Mouse (Mus musculus) embryonic facial prominence, embryonic 12.5 days (tissue): ENCODE data around the gene Catsper2. TPM values are rescaled to one million over a fixed set of nuclear protein-coding genes. Genes with fewer than 3 reads are reported as not detected.
A peak's percentile ranks its signal among the peaks of the same experiment; 100 is the strongest.

Experiments used
- ATAC-seq: fragments of 200-750 bp; cut with Nextera tagmentation; 2 replicates; pipeline ENCODE4 v1.8.0; 2017; ENCODE audit not compliant: insufficient number of reproducible peaks, insufficient read depth, low FRiP score, low TSS enrichment
- H3K27ac ChIP-seq: fragments of 300-500 bp; sonication (generic); 2 replicates; pipeline ENCODE4 v1.5.1; 2016; ENCODE audit warnings: mild to moderate bottlenecking
- H3K27me3 ChIP-seq: fragments of 300-500 bp; sonication (generic); 2 replicates; pipeline ENCODE4 v1.6.1; 2016; ENCODE audit warnings: mild to moderate bottlenecking, moderate library complexity
- H3K36me3 ChIP-seq: fragments of 300-500 bp; sonication (generic); 2 replicates; pipeline ENCODE4 v1.6.1; 2016; ENCODE audit warnings: mild to moderate bottlenecking
- H3K4me1 ChIP-seq: fragments of 300-500 bp; sonication (generic); 2 replicates; pipeline ENCODE4 v1.6.1; 2016
- H3K4me2 ChIP-seq: fragments of 300-500 bp; sonication (generic); replicated peaks from 2 replicates; pipeline ENCODE4 v1.6.1; 2016; ENCODE audit warnings: mild to moderate bottlenecking, moderate library complexity
- H3K4me3 ChIP-seq: fragments of 300-500 bp; sonication (generic); 2 replicates; pipeline ENCODE4 v1.5.1; 2016; ENCODE audit warnings: mild to moderate bottlenecking
- H3K9ac ChIP-seq: fragments of 300-500 bp; sonication (generic); 2 replicates; pipeline ENCODE4 v1.6.1; 2016; ENCODE audit warnings: mild to moderate bottlenecking, moderate library complexity
- H3K9me3 ChIP-seq: fragments of 300-500 bp; sonication (generic); 2 replicates; pipeline ENCODE4 v1.6.1; 2016; ENCODE audit warnings: mild to moderate bottlenecking, moderate library complexity
- WGBS: fragments of 180-500 bp; shearing (Covaris S2); methylation state at CpG from one replicate; pipeline ENCODE4 v1.1.7; 2016; 5-methylcytosine and 5-hydroxymethylcytosine counted together
- polyA plus RNA-seq: library from polyadenylated mRNA; unstranded; fragments of >200 nt; fragmentation: Nextera tagmentation; extraction: Ambion mirVana; gene quantifications from 2 replicates; pipeline ENCODE4 v1.2.1, GENCODE M21; 2016

Catsper2 gene
- polyA plus RNA-seq, 1 experiment from 2014 or later, result 4.2 TPM

DNA sequence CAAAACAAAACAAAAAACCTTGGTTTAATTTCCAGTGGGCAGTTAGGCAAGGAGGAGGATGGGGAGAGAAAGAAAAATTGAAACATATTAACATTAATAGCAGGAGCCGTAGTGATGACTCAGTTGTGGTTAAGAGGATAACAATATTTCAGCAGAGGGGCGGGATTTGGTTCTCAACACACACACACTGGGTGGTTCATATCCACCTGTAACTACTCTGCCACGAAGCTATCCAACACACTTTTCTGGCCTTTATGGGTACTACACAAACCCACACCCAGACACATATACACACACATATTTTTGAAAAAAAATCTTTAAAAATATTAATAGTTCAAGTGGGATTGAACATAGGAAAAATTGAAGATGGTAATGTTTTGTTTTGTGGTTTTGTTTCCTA is 33.4 kb upstream of the Catsper2 start:
- no peak overlapping the region for H3K27ac ChIP-seq
- H3K9me3 ChIP-seq, result no peaks in the 10 kb centered on the region
- peaks cover 4% of the 10 kb centered on the region; the same call in 1 of the 2 replicates for H3K27me3 ChIP-seq
- no peak overlapping the region for H3K9ac ChIP-seq
- 87% methylated on average over 3 of the region's 3 CpGs for WGBS
- H3K4me1 ChIP-seq, result peaks cover 30% of the 10 kb centered on the region
- H3K4me3 ChIP-seq, result no peak overlapping the region
- H3K4me2 ChIP-seq, result no peak overlapping the region
- 0 out of 2 replicates have a peak, but pooled peaks cover 3% of the 10 kb centered on the region for H3K36me3 ChIP-seq
- no peak for ATAC-seq

DNA sequence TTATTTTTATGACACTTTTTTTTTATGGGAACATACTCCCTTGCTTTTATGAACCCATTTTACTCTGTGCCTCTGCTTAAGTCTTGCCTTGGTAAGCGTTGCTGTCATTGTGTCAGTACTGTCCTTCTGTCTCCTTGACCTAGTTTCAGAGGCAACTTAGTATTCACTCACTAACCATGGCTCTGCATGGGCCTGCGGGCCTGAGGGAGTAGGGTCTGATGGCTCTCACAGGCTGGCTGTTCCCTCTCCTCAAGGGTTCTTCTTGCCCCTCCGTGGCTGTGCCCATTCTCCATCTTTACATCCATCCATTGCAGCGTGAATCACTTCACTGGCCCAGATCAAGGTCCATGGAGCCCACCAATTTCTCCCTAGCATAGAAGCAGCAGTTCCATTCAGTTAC is 32.9 kb upstream of the Catsper2 start:
- ATAC-seq, result no peak
- no peak overlapping the region for H3K4me3 ChIP-seq
- no peak overlapping the region for H3K4me2 ChIP-seq
- H3K9me3 ChIP-seq, result no peaks in the 10 kb centered on the region
- peaks cover 32% of the 10 kb centered on the region for H3K4me1 ChIP-seq
- H3K9ac ChIP-seq, result no peak overlapping the region
- no peak overlapping the region for H3K27ac ChIP-seq
- 0 out of 2 replicates have a peak, but pooled peaks cover 2% of the 10 kb centered on the region for H3K36me3 ChIP-seq
- WGBS, result 84% methylated on average over 4 of the region's 4 CpGs
- H3K27me3 ChIP-seq, result peaks cover 9% of the 10 kb centered on the region; the same call in 1 of the 2 replicates

DNA sequence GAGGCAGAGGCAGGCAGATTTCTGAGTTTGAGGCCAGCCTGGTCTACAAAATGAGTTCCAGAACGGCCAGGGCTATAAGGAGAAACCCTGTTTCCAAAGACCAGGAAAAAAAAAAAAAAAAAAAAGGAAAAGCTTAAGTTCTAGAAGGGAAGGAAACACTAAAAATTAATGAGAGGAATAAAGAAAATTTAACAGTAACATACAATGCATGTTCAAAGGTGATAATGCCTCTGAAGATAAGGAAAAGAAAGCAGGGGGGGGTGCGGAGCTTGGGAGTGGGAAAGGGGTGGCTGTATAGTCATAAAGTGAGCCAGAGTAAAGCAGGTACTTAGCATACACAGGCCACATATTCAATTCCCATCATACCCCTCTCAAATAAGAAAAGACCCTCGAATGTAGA is 31.5 kb upstream of the Catsper2 start:
- Histone ChIP-seq H3K9ac (no peak overlapping the region), H3K4me2 (no peak overlapping the region), H3K9me3 (no peaks in the 10 kb centered on the region), H3K27me3 (peaks cover 9% of the 10 kb centered on the region; the same call in 1 of the 2 replicates), H3K27ac (no peak overlapping the region), H3K36me3 (no peaks in the 10 kb centered on the region), H3K4me3 (no peak overlapping the region), H3K4me1 (peaks cover 20% of the 10 kb centered on the region)
- WGBS, result 85% methylated on average over 3 of the region's 3 CpGs
- no peak for ATAC-seq

DNA sequence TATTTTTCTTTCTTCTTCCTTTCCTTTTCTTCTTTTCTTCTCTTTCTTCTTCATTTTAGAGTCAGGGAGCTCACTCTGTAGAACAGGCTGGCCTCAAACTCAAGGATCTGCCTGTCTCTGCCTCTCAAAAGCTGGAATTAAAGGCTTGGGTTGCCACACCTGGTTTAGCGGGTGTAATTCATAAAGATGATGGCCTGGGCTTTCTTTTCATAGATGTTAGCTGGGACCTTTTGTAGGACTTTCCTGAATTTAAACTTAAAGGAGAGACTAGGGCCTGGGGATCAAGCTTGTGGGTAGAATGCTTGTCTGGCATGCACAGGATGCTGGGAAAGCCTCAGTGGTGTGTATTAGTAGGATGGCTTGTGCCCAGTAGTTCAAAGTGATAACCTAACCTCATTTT is 30.6 kb upstream of the Catsper2 start, which contains the start of gene Ell3:
Gene Ell3, minus strand, starts transcription at position 101 of the 400 bp plus-strand sequence.
- no peak within 1 kb of the TSS for H3K9ac ChIP-seq
- no peak within 1 kb of the TSS for H3K27ac ChIP-seq

DNA sequence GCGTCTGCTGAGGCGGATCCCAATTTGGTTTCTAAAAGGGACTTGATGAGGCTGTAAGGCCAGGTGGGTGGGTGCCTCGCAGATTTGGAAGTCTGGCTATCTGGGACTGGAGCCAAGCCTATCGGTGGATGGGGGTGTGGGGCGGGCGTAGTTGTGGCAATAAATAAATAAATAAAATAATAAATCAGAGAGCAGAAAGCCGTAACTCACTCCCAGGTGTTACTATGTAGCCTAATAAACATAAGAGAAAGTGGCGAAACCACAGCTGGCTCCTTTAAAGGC is 29.4 kb upstream of the Catsper2 start:
- 19% methylated on average over 8 of the region's 8 CpGs for WGBS
- Histone ChIP-seq H3K9ac (0 out of 2 replicates have a peak overlapping the region, but pooled peaks have one; percentile 51), H3K4me2 (peak overlapping the region; percentile 86), H3K36me3 (peaks cover 19% of the 10 kb centered on the region), H3K27me3 (peaks cover 9% of the 10 kb centered on the region; the same call in 1 of the 2 replicates), H3K4me1 (peaks cover 17% of the 10 kb centered on the region), H3K4me3 (peak overlapping the region; percentile 46), H3K9me3 (no peaks in the 10 kb centered on the region), H3K27ac (no peak overlapping the region)
- ATAC-seq, result no peak

More for the DNA sequence above, 30.6 kb upstream of the Catsper2 start, which contains the start of gene Ell3:
- H3K4me2 ChIP-seq, result peak within 1 kb of the TSS; percentile 86
- H3K4me3 ChIP-seq, result no peak within 1 kb of the TSS
- peaks cover 19% of the 10 kb centered on the region for H3K4me1 ChIP-seq
- no peak for ATAC-seq
- peaks cover 9% of the 10 kb centered on the region; the same call in 1 of the 2 replicates for H3K27me3 ChIP-seq
- no peaks in the 10 kb centered on the region for H3K9me3 ChIP-seq
- H3K36me3 ChIP-seq, result peaks cover 7% of the 10 kb centered on the region
- WGBS, result 90% methylated on average over 1 of the region's 1 CpGs

DNA sequence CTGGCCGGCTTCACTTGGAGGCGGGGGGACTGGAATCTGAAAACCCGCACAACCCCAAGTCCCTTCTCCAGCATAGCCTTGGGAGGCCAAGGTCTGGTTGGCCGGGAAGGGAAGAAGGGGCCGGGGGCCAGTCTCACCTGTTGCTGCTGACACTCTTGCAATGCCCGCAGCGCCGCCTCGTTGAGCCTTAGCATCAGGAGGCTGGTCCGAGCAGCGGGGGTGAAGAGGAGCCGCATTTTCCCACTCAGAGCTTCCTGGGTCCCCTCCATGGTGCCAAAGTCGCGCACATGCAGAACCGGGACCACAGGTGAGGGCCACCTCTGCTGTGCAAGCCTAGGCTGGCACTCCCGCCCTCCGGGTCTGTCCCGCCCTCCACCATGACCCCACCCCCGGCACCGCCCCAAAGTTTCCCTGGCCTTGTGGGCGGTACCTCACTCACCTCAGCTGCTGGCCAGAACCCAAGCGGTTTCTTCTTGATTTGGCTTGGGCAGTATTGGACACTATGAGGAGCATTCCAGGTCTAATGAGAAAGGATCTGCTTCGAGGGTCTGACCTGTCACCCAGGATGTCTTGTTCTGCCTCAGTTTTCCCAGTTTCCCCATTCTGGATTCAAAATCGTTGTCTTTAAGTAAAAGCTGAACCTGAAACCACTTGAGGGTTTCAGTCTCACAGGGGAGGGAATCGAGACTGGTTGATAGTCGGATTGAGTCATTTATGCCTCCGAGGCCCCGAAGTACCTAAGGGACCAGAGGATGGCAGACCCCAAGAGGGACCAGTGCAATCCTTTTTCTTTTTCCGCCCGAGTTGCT is 28.9 kb upstream of the Catsper2 start:
- Histone ChIP-seq H3K36me3 (peaks cover 24% of the 10 kb centered on the region), H3K27me3 (peaks cover 9% of the 10 kb centered on the region; the same call in 1 of the 2 replicates), H3K4me1 (peaks cover 15% of the 10 kb centered on the region), H3K4me3 (peak overlapping the region; percentile 46), H3K9ac (peak overlapping the region; percentile 51), H3K27ac (no peak overlapping the region), H3K4me2 (peak overlapping the region; percentile 86), H3K9me3 (no peaks in the 10 kb centered on the region)
- WGBS, result 2% methylated on average over 30 of the region's 30 CpGs
- ATAC-seq, result peak; percentile 57; the same call in 1 of the 2 replicates

DNA sequence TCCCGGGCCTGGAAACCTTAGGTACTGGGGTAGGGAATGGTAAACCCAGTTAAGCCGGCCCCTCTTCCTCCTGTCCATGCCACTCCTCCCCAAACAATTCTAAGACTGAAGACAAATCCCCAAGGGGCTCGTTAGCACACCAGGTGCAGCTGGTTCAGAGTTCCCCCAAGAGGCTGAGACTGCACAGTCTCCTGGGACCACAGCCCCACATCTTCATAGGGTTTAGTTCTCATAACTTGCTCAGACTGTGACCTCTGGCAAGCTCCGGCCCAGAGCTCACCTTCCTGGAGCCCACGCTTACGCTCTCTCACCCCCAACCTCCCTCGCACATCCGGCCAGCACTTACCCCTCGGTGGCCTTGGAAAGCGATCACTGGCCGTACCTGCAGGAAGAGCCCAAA is 28.2 kb upstream of the Catsper2 start:
- H3K4me1 ChIP-seq, result peaks cover 15% of the 10 kb centered on the region
- H3K27me3 ChIP-seq, result peaks cover 9% of the 10 kb centered on the region; the same call in 1 of the 2 replicates
- no peak for ATAC-seq
- WGBS, result 3% methylated on average over 11 of the region's 11 CpGs
- peak overlapping the region; percentile 46 for H3K4me3 ChIP-seq
- H3K27ac ChIP-seq, result no peak overlapping the region
- H3K9ac ChIP-seq, result peak overlapping the region; percentile 51; the same call in 1 of the 2 replicates
- no peaks in the 10 kb centered on the region for H3K9me3 ChIP-seq
- peaks cover 31% of the 10 kb centered on the region for H3K36me3 ChIP-seq
- H3K4me2 ChIP-seq, result peak overlapping the region; percentile 86

DNA sequence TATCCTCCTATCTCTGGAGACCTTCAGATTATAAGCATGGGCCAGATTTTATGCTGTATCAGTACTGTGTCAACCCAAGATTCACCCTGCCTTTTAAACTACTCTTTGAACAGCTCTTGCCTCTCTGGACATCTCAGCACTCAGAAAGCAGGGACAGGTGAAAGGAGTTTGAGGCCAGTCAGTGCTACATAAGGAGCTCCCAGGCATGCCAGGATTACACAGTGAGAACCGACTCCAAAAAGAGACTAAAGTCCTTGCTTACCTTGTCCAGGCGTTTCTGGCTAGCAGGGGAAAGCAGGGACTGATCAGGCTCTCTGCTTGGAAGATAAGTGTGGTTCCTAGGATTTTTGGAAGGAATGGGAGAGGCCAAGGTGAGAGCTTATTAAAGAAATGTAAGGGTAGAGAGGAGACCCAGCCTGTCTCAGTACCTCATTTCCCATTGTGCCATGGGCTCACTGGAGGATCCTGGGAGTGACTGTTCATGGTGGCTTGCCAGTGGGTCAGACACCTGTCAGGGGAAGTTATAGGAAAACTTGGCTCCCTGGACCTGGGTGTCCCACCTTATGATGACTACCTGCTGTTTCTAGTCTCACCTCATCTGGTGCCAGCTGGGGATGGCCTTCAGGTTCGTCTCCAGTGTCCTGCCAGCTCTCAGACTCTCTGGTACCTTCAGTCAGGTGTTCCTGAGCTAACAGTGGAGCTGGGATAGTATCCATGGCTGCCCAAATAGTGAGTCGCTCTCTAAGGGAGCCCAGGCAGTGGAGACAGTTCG is 27.4 kb upstream of the Catsper2 start:
- Histone ChIP-seq H3K4me1 (peaks cover 15% of the 10 kb centered on the region), H3K4me2 (no peak overlapping the region; the same call in 1 of the 2 replicates), H3K27me3 (peaks cover 9% of the 10 kb centered on the region; the same call in 1 of the 2 replicates), H3K36me3 (peaks cover 36% of the 10 kb centered on the region), H3K9me3 (no peaks in the 10 kb centered on the region), H3K27ac (no peak overlapping the region), H3K4me3 (no peak overlapping the region), H3K9ac (no peak overlapping the region)
- WGBS, result 57% methylated on average over 5 of the region's 5 CpGs
- ATAC-seq, result no peak

DNA sequence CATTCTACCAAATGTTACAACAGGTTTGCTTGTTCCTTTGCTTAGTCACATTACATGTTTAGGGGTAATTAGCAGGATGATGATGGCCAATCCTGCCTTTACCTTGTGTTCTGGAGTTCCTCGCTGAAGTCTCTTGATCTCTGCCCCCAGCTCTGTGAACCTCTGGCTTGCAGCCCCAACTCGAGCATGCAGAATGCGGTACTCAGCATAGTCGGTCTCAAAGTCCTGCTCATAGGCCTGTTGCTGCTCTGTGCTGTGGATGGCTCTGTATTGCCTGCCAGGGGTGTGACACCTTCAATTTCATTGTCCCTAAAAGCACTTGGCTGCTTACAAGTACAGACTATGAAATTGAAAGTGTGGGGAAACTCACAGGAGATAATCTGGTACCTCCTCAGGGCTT is 26.2 kb upstream of the Catsper2 start:
- H3K4me3 ChIP-seq, result no peak overlapping the region
- H3K4me1 ChIP-seq, result peaks cover 15% of the 10 kb centered on the region
- no peak for ATAC-seq
- WGBS, result 72% methylated on average over 4 of the region's 4 CpGs
- H3K27ac ChIP-seq, result no peak overlapping the region
- H3K9me3 ChIP-seq, result no peaks in the 10 kb centered on the region
- H3K4me2 ChIP-seq, result no peak overlapping the region
- H3K36me3 ChIP-seq, result peaks cover 47% of the 10 kb centered on the region
- no peak overlapping the region for H3K9ac ChIP-seq
- peaks cover 9% of the 10 kb centered on the region; the same call in 1 of the 2 replicates for H3K27me3 ChIP-seq

DNA sequence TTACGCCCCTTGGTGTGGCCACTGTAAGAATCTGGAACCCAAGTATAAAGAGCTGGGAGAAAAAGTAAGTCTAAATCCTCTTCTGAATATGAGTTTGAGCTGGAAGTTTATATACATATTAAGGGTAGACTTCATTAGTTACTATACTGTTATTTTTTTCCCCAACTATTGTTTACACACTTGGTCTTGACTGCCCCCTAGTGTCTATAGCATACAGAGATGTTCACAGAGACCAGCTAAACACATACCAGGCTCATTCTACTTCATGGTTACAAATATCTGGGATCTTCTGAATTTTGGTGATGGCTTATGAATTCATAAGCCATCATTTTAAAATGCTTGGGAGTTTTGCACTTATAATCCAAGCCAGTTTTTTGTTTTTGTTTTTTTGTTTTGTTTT is 21.3 kb upstream of the Catsper2 start:
- WGBS, result 100% methylated on average over 1 of the region's 1 CpGs
- no peak for ATAC-seq
- H3K36me3 ChIP-seq, result peaks cover 94% of the 10 kb centered on the region

DNA sequence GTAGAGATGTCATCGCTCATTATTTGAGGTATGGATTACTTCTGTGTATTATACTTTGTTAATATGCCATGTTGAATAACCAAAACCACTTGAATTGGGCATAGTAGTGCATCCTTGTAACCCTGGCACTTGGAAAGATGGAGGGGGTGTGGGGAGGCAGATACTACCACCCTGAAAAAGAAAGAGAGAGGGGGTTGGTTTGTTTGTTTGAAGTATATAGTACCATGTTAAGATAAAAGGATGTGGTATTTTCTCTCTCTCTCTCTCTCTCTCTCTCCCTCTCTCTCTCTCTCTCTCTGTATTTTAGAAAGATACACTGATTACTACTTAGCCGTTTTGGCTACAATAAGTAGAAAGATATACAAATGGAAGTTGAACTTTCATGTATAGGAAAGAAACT is 12.3 kb upstream of the Catsper2 start:
- H3K4me3 ChIP-seq, result no peak overlapping the region
- H3K9ac ChIP-seq, result no peak overlapping the region
- WGBS, result 90% methylated on average over 2 of the region's 2 CpGs
- ATAC-seq, result no peak
- H3K9me3 ChIP-seq, result no peaks in the 10 kb centered on the region
- no peaks in the 10 kb centered on the region for H3K27me3 ChIP-seq
- peaks cover 89% of the 10 kb centered on the region for H3K36me3 ChIP-seq
- H3K27ac ChIP-seq, result no peak overlapping the region
- no peak overlapping the region for H3K4me2 ChIP-seq
- no peaks in the 10 kb centered on the region for H3K4me1 ChIP-seq

More for the DNA sequence above, 21.3 kb upstream of the Catsper2 start:
- no peaks in the 10 kb centered on the region for H3K4me1 ChIP-seq
- H3K9ac ChIP-seq, result no peak overlapping the region
- no peaks in the 10 kb centered on the region for H3K27me3 ChIP-seq
- H3K9me3 ChIP-seq, result no peaks in the 10 kb centered on the region
- H3K4me3 ChIP-seq, result no peak overlapping the region
- no peak overlapping the region for H3K27ac ChIP-seq
- H3K4me2 ChIP-seq, result no peak overlapping the region
